Mouse (Mus musculus): ENCODE measurements at regions not wholly inside any gene's neighbourhood (a gene's known extent, or its start where the extent isn't known, plus 50 kb on each side); places are given as distances from the start of the nearest gene placed in this dataset.

DNA sequence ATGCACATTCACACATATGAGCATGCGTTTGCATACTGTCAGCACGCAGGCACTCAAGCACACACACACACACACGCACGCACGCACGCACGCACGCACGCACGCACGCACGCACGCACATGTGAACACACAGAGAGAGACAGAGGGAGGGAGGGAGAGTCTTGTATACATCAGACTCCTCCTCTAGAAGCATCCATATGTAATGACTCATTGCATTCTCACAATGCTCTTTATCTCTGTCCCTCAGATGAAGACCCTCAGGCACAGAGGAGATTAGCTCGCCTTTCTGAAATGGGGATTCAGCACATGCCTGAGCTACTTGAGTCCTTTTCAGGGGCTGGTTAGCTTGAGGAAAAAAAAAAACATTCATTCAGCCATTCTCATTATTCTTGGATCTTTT, 79.6 kb upstream of the 1700025G04Rik start:
- TF ChIP-seq CTCF (IDR thresholded peaks at IDR 0.05; ENCODE audit: low read depth), result no peak
- 90% methylated on average over 14 of the region's 14 CpGs for WGBS
- Histone ChIP-seq H3K4me2 (no peak overlapping the region), H3K4me1 (ENCODE audit: insufficient read depth) (0 out of 2 replicates have a peak, but pooled peaks cover 4% of the 10 kb centered on the region), H3K9me3 (ENCODE audit: low read depth, low read length) (no peaks in the 10 kb centered on the region), H3K36me3 (ENCODE audit: insufficient read depth) (no peaks in the 10 kb centered on the region), H3K27ac (ENCODE audit: low read depth) (no peak overlapping the region), H3K4me3 (ENCODE audit: low read depth, low read length) (no peak overlapping the region), H3K27me3 (ENCODE audit: insufficient read depth, low read length) (no peaks in the 10 kb centered on the region), H3K9ac (no peak overlapping the region)
- no peak for ATAC-seq (ENCODE audit: insufficient read depth)
- DNase-seq, result no peak

- H3K4me1 ChIP-seq (ENCODE audit: insufficient read depth), result 0 out of 2 replicates have a peak, but pooled peaks cover 4% of the 10 kb centered on the region
- TF ChIP-seq CTCF (IDR thresholded peaks at IDR 0.05; ENCODE audit: low read depth), result no peak
- no peak overlapping the region for H3K4me3 ChIP-seq (ENCODE audit: low read depth, low read length)
- H3K9me3 ChIP-seq (ENCODE audit: low read depth, low read length), result no peaks in the 10 kb centered on the region
- no peaks in the 10 kb centered on the region for H3K36me3 ChIP-seq (ENCODE audit: insufficient read depth)
- DNase-seq (peak; percentile 49), ATAC-seq (ENCODE audit: insufficient read depth) (no peak; the same call in 1 of the 2 replicates)
- no peak overlapping the region for H3K27ac ChIP-seq (ENCODE audit: low read depth)
- H3K4me2 ChIP-seq, result no peak overlapping the region
- no peak overlapping the region for H3K9ac ChIP-seq
- WGBS, result 51% methylated on average over 4 of the region's 4 CpGs
- no peaks in the 10 kb centered on the region for H3K27me3 ChIP-seq (ENCODE audit: insufficient read depth, low read length)
Observed at GRCm38 (mm10) chr1:152168284-152168683, 78.4 kb upstream of the 1700025G04Rik start.

GRCm38 (mm10) chr1:152167716-152168115, 77.8 kb upstream of the 1700025G04Rik start:
- Histone ChIP-seq H3K4me3 (ENCODE audit: low read depth, low read length) (no peak overlapping the region), H3K9ac (no peak overlapping the region), H3K27me3 (ENCODE audit: insufficient read depth, low read length) (no peaks in the 10 kb centered on the region), H3K4me1 (ENCODE audit: insufficient read depth) (0 out of 2 replicates have a peak, but pooled peaks cover 4% of the 10 kb centered on the region), H3K9me3 (ENCODE audit: low read depth, low read length) (no peaks in the 10 kb centered on the region), H3K36me3 (ENCODE audit: insufficient read depth) (no peaks in the 10 kb centered on the region), H3K4me2 (no peak overlapping the region), H3K27ac (ENCODE audit: low read depth) (no peak overlapping the region)
- no peak for TF ChIP-seq CTCF (IDR thresholded peaks at IDR 0.05; ENCODE audit: low read depth)
- 88% methylated on average over 5 of the region's 5 CpGs for WGBS
- ATAC-seq (ENCODE audit: insufficient read depth) (no peak), DNase-seq (no peak)

DNA sequence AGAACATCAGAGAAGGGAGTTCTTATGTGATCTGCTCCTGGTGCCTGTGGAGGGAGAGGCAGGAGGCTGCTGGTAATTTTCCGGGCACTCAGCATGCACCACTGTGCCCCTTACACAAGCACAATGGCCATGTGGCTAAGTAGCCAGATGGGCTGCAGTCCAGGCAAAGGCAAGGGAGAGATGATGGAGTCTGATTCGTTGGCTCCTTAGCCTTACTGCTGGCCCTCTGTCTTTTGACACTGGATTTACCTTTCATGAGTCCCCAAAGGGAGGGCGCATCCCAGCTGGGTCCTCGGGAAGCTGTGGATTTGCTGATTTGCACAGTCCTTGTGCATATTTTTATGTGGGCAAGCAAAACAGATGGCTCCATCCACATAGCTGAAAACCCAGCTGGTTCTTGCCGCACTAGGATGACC, 75.6 kb upstream of the 1700025G04Rik start:
- Histone ChIP-seq H3K4me3 (ENCODE audit: low read depth, low read length) (no peak overlapping the region), H3K4me1 (ENCODE audit: insufficient read depth) (0 out of 2 replicates have a peak, but pooled peaks cover 4% of the 10 kb centered on the region), H3K27ac (ENCODE audit: low read depth) (0 out of 2 replicates have a peak overlapping the region, but pooled peaks have one; percentile 4), H3K9ac (no peak overlapping the region), H3K27me3 (ENCODE audit: insufficient read depth, low read length) (no peaks in the 10 kb centered on the region), H3K4me2 (no peak overlapping the region), H3K9me3 (ENCODE audit: low read depth, low read length) (no peaks in the 10 kb centered on the region), H3K36me3 (ENCODE audit: insufficient read depth) (no peaks in the 10 kb centered on the region)
- DNase-seq, result no peak
- no peak for TF ChIP-seq CTCF (IDR thresholded peaks at IDR 0.05; ENCODE audit: low read depth)
- 69% methylated on average over 5 of the region's 5 CpGs for WGBS
- no peak for ATAC-seq (ENCODE audit: insufficient read depth)

DNA sequence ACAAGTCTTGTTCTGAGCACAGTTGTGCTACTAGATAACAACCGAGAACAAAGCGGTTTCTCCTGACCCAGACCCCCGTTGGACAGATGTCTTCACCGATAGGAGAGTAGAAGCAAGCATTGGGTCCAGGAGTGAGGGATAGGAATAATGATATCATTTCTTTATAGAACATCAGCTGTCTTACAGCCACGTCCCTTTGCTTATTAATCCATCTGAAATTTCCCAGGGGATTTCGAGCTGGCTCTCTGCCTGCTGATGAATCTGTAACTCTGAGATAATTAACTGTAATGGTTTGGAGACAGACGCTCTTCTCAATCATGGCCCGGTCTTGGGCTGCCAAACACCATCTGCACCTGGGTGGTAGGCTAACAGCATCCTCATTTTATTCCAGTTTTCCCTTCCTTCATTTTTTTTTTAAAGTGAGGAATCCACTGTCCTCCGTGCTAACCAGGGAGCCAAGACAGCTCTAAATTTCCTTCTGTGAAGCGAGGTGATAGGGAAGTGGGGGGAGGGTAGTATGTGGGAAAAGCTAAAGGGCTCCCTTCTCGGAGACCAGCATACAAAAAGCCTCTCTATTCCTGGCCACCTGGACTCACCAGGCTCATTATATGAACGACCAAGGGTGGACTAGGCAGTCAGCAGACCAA, 75.0 kb upstream of the 1700025G04Rik start:
- no peak overlapping the region for H3K9ac ChIP-seq
- no peak for TF ChIP-seq CTCF (IDR thresholded peaks at IDR 0.05; ENCODE audit: low read depth)

GRCm38 (mm10) chr1:152164212-152164611, 74.3 kb upstream of the 1700025G04Rik start:
- Histone ChIP-seq H3K27ac (ENCODE audit: low read depth) (no peak overlapping the region), H3K4me3 (ENCODE audit: low read depth, low read length) (no peak overlapping the region), H3K4me1 (ENCODE audit: insufficient read depth) (0 out of 2 replicates have a peak, but pooled peaks cover 4% of the 10 kb centered on the region), H3K36me3 (ENCODE audit: insufficient read depth) (no peaks in the 10 kb centered on the region), H3K9ac (no peak overlapping the region), H3K4me2 (no peak overlapping the region), H3K9me3 (ENCODE audit: low read depth, low read length) (no peaks in the 10 kb centered on the region), H3K27me3 (ENCODE audit: insufficient read depth, low read length) (no peaks in the 10 kb centered on the region)
- WGBS, result 64% methylated on average over 5 of the region's 5 CpGs
- ATAC-seq (ENCODE audit: insufficient read depth) (no peak), DNase-seq (no peak)
- TF ChIP-seq CTCF (IDR thresholded peaks at IDR 0.05; ENCODE audit: low read depth), result no peak

More for the DNA sequence above, 75.0 kb upstream of the 1700025G04Rik start:
- Histone ChIP-seq H3K4me1 (ENCODE audit: insufficient read depth) (0 out of 2 replicates have a peak, but pooled peaks cover 4% of the 10 kb centered on the region), H3K36me3 (ENCODE audit: insufficient read depth) (no peaks in the 10 kb centered on the region), H3K27me3 (ENCODE audit: insufficient read depth, low read length) (no peaks in the 10 kb centered on the region), H3K4me2 (no peak overlapping the region), H3K27ac (ENCODE audit: low read depth) (0 out of 2 replicates have a peak overlapping the region, but pooled peaks have one; percentile 4), H3K9me3 (ENCODE audit: low read depth, low read length) (no peaks in the 10 kb centered on the region), H3K4me3 (ENCODE audit: low read depth, low read length) (no peak overlapping the region)
- ATAC-seq (ENCODE audit: insufficient read depth), result no peak
- no peak for DNase-seq
- 46% methylated on average over 12 of the region's 12 CpGs for WGBS

DNA sequence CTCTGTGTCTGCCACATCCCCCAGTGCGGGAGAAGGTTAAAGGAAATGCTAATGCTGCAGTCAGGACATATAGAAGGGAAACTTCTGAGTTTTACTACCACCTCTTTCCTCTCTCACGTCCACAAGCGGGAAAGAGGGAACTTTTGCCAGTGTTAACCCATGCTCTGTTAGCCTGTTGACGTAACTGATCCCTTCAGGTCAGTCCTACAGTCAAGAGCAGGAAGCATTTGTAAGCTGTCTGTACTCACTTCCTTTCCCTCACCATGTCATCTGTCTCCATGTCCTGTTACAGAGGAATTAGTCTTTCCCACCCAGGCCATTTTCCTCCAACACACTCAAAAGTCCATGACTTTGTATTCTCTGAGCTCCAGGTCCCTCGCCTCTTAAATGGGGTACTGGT, 62.5 kb upstream of the 1700025G04Rik start:
- Histone ChIP-seq H3K27ac (ENCODE audit: low read depth) (peak overlapping the region; percentile 33; the same call in 1 of the 2 replicates), H3K4me1 (ENCODE audit: insufficient read depth) (no peaks in the 10 kb centered on the region), H3K36me3 (ENCODE audit: insufficient read depth) (no peaks in the 10 kb centered on the region), H3K4me2 (no peak overlapping the region), H3K4me3 (ENCODE audit: low read depth, low read length) (no peak overlapping the region), H3K9me3 (ENCODE audit: low read depth, low read length) (no peaks in the 10 kb centered on the region), H3K9ac (no peak overlapping the region), H3K27me3 (ENCODE audit: insufficient read depth, low read length) (no peaks in the 10 kb centered on the region)
- DNase-seq (peak; percentile 44), ATAC-seq (ENCODE audit: insufficient read depth) (peak; percentile 28; the same call in 1 of the 2 replicates)
- no peak for TF ChIP-seq CTCF (IDR thresholded peaks at IDR 0.05; ENCODE audit: low read depth)
- 45% methylated on average over 5 of the region's 5 CpGs for WGBS

Measured in lung, embryonic 14.5 days (tissue).